ENCODE assay signal across 8 mouse cellular contexts in genomic region chr4:99829094-99830073, GRCm38 (mm10). TPM values are rescaled to one million over a fixed set of nuclear protein-coding genes. Genes with fewer than 3 reads are reported as not detected.
DNase-seq lines count a peak whose midpoint lies in the region; ATAC-seq lines count a peak whose summit lies in the region.

Gene Efcab7, plus strand, starts transcription at chr4:99829198.

- under 1% methylated on average over 48 of the region's 48 CpGs for WGBS in hindbrain, embryonic 12.5 days

- no peaks in the 10 kb centered on the region for H3K27me3 ChIP-seq in hindbrain, embryonic 12.5 days

- DNase-seq in NIH3T3 (ENCODE audit: low read depth): peak; percentile 93
- peak; percentile 89 to 91 for DNase-seq in cerebellum, postnatal 10 days
- DNase-seq in frontal cortex, postnatal 10 days (ENCODE audit: low spot score in 2 of 2): peak; percentile 69 to 81
- DNase-seq in layer of hippocampus, postnatal 14 days (ENCODE audit: low spot score in 2 of 2): peak; percentile 91 to 92
- peak; percentile 79 for DNase-seq in lung, postnatal 14 days
- peak; percentile 79 for DNase-seq in retina, adult 2 months (ENCODE audit: low read depth, low spot score)
- DNase-seq in thymus, postnatal 36 days: peak; percentile 79 to 84

- no peaks in the 10 kb centered on the region for H3K9me3 ChIP-seq in hindbrain, embryonic 12.5 days (replicated peaks)

- peak within 1 kb of the TSS; percentile 95 for H3K27ac ChIP-seq in hindbrain, embryonic 12.5 days

- ATAC-seq in hindbrain, embryonic 12.5 days (ENCODE audit: low FRiP score): peak; percentile 88

- H3K9ac ChIP-seq in hindbrain, embryonic 12.5 days: peak within 1 kb of the TSS; percentile 78

- peak within 1 kb of the TSS; percentile 67 for H3K4me3 ChIP-seq in hindbrain, embryonic 12.5 days

- no peaks in the 10 kb centered on the region for H3K36me3 ChIP-seq in hindbrain, embryonic 12.5 days

- H3K4me1 ChIP-seq in hindbrain, embryonic 12.5 days: peaks cover 5% of the 10 kb centered on the region; the same call in 1 of the 2 replicates

- H3K4me2 ChIP-seq in hindbrain, embryonic 12.5 days (replicated peaks): peak within 1 kb of the TSS; percentile 63

RNA-seq across cellular contexts. Expression of gene Efcab7, which starts in this region (rescaled TPM):
- polyA plus RNA-seq in hindbrain, embryonic 12.5 days (2016; fragmentation: Nextera tagmentation; extraction: Ambion mirVana): 27.7 and 28.3 TPM in 2 replicates
- 10 to 100 TPM in 1 of 2 experiments, 1 to 10 TPM in 1; 4.7 to 12.5 TPM for total RNA-seq in layer of hippocampus, postnatal 14 days (2021)

Comparison
In these comparisons a context has a peak if more than half of its experiments do, and no peak if none do; other contexts are left out.
1. Peak in every context shown above with its lines: DNase-seq, ATAC-seq, H3K4me3 ChIP-seq and H3K27ac ChIP-seq.